Mouse (Mus musculus) lung, postnatal 14 days (tissue): ENCODE results near the gene Mid1ip1.

Experiments
- DNase-seq: peaks from one replicate; pipeline ENCODE4 v3.0.0; 2021

Mid1ip1 gene

DNA sequence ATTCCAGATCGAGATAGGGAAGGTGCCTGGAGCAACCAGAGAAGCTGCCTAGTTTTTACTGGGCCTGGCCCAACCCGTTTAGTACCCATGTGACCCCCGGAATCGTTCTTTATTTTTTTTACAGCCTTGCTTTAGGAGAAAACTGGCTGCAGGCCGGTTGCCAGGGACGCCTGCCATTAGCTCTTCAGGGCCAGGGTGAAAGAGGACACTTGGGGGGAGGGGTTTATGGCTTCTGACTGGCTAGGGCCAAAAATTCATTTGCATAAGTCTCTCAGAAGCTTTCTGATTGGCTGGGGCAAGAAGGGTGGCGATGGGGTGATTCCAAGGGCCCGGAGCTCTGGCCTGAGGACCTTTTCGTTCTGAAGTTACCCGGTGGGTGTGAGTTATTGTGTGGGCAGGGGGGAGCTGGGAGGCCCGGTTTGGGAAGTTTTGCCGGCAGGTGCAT lies at the start of gene Mid1ip1:
TSS of gene Mid1ip1 (plus strand) at position 318 of the 445 bp plus-strand sequence.
- peak; percentile 86 for DNase-seq

DNA sequence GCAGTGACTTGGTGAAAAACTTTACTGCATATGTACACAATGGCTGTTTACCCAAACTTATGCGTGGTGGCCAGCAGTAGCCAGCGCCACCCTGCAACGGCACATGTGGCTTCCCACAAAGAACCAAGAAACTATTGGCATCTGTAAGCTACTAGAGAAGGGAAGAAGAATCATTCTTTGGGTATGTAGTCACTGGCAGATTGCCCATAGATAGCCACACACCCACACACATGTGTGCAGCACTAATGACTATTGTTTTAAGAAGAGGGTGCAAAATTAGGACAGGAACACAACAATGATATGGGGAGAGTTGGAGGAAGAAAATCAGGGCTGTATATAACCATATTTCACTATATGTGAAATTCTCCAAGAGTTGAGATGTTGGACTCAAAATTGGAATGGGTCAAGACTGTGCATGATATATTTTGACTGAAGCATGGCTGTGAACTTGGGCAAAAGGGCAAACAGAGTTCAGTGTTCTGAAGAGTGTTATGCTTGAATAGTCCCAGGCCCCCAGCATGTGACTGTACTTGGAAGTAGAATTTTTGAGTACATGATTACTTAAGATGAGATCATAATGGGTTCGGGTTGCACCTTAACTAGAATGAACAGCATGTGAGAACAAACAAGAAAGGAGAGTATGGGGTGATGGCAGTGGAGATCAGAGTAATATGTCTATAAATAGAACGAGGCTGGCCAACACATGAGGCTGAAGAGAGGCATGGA lies 20.2 kb upstream of the Mid1ip1 start:
- DNase-seq: no peak

DNA sequence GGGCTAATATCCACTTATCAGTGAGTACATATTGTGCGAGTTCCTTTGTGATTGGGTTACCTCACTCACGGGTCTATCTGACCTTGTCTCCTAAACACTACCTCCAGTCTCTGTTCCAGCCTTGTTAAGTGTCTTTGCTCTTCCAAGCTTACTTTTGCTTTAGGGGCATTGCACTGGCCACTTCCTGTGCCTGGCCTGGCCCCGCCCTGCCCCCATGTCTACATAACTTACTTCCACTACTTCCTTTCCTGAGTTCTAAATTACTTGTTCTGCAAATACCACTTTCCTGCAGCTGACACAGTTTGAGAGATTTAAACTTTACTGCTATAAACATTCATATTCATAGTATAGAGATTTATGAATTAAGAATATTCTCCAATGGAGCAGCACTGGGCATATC lies 8.1 kb upstream of the Mid1ip1 start:
- DNase-seq: no peak

DNA sequence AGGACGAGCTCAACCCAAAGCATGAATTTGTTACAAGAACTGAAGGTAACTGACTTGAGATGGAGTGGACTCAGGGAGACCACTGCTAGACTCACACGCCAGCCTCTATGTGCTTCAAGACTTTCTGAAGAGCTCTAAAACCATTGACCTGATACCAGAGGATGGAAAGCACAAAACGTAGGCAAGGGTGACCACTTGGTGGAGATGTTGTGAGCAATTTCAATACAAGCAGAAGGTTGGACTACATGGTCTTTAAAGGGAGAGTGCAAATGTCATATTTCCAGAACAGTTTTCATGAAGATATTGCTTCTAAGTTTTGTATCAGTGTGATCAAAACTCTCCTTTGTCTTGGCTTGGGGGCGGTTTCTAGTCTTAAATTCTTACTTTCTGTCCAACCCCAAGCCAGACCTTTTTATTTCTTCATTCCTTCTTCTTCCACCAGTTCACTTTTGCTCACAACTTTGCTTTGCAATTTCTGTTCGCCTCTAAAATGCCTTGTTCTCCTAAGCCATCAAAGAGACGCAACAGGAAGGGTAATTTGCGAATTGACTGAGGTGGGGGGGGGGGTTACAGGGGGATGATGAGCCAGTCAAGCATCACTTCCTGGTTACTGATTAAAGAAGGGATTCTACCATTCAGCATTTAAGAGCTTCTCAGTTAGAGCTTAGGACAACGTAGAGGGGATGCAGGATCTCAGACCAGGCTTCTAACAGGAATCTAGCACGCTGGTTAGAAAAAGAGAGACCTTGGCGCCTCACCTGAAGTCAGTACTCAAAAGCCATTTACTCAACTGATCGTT lies 775 bp upstream of the Mid1ip1 start:
- DNase-seq: no peak

DNA sequence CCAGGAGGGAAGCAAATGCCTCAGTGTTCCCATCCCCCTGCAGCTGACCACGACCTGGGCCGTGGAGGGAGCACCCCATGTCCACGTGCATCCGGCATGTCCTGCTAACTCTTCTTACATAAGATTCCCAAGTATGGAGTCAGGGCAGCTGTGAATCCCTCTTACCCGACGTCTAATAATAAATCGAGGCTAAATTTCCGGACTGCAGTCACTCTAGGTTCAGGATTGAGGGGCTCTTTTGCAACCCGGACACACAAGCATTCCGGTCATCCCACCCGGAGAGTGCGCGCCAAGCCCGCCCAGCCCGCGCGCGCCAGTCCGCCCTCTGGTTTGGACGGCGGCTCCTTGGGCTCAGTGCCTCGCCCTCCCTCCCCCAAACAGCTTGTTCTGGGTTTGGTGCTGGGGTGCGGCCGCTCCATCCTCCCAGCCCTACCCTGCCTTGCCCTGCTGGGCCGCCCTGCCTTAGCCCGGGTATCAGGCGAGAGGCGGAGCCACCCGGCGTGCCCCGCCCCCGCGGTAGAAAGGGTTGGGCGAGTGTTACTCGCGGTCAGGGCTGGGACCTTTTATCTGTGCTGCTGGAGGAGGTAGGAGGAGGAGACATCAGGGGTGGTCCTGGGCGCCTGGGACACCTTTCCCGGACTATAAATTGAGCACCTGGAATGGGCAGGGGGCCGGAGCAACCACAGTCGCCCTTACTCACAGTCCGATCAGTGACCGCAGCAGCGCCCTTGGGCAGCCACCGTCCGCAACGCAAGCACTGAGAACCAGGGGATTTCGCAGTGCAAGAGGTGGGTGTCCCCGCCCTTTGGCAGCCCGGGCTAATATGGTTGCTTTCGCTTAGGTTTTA lies 2.3 kb downstream of the Mid1ip1 start:
- peak; percentile 88 for DNase-seq

DNA sequence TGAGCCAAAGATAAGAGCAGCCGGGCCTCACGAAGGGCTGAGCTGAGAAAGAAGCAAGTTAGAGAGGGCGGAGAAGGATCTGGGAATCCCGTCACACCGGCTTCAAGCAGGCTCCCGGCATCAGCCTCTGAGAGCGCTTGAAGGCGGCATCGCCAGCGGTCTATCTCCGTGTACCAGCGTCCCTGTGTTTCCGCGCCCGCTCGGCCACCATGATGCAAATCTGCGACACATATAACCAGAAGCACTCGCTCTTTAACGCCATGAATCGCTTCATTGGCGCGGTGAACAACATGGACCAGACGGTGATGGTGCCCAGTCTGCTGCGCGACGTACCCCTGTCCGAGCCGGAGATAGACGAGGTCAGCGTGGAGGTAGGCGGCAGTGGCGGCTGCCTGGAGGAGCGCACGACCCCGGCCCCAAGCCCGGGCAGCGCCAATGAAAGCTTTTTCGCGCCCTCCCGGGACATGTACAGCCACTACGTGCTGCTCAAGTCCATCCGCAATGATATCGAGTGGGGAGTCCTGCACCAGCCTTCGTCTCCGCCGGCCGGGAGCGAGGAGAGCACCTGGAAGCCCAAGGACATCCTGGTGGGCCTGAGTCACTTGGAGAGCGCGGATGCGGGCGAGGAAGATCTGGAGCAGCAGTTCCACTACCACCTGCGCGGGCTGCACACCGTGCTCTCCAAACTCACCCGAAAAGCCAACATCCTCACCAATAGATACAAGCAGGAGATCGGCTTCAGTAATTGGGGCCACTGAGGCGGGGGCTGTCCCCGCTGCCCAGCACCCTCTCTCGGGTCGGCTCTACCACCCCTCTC lies 3.4 kb downstream of the Mid1ip1 start:
- DNase-seq: no peak

DNA sequence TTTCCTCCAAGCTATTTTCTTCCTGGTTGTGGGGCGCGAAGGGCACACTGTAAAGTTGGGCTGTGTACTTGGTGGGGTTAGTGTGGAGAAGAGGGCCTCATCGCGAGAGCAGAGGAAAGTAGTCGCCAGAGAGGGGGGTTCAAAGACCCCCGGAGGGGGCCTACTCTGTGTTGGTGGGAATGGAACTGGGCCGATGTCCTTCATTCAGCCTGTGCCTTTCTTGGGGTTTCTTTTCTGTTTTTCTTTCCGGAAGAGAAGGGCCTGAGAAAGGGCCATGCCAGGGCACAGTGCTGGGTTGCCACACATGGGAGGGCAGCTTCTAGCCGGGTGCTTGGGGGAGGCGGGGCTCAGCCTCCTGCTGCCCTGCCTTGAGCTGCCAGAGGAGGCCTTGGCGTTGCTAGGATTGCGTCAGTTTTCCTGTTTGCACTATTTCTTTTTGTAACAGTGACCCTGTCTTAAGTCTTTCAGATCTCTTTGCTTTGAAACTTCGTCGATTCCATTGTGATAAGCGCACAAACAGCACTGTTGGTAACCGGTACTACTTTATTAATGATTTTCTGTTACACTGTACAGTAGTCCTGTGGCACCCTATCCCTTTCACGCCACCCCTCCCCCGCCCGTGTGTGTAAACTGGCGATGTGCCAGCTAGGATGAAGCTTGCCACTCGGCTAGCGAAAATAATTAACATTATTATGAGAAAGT lies 4.2 kb downstream of the Mid1ip1 start:
- peak; percentile 67 for DNase-seq

DNA sequence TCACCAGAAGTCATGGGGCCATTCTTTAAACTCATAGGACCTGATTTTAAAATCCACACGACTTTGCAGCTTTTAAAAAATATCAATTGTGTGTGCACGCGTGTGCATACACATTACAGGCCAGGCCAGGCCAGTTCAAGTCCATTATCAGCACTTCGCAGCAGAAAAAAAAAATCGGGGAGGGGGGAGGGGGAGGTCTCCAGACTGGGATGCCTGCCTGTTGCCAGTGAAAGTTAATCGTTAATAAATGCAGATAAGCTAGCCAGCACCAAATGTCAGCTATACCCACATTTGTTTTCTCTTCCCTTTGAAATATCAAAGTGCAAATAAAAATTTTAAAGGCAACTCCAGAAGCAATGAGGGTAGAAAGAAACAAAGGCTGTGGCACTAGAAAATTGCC lies 5.6 kb downstream of the Mid1ip1 start:
- no peak for DNase-seq

DNA sequence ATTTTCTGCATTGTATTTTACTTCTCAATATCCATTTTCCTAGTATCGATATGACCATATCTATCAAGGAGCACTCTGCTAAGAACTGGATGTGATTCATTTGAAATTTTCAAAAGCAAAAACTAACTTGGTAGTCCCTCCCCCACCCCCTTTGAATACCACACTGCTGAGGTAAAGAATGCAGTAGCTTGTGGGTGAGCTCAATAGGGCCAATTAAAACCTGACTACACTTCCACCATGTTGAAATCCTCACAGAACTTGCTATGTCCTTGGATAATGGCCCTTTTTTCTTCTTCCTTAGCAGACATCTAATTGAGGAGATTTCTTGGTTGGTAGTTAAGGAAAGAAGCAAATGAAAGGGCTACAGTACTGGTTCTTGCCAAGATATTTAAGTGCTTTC lies 9.8 kb downstream of the Mid1ip1 start:
- DNase-seq: no peak

DNA sequence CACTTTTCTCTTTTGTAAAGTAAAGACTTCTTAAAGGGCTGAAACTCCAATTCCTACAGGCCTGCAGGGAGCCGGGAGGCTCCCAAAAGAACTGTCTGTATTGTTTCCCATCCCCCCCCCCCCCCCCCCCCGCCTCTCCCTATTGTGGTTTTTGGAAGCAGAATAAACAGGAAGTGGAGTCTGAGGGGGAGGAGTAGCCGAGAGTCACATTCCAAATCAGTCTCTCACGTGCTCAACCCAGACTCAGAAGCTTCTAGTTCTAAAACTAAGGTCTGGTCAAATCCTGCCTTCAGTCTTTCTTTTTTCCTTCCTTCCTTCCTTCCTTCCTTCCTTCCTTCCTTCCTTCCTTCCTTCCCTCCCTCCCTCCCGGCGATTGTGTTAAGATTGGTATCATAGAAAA lies 14.7 kb downstream of the Mid1ip1 start:
- no peak for DNase-seq

DNA sequence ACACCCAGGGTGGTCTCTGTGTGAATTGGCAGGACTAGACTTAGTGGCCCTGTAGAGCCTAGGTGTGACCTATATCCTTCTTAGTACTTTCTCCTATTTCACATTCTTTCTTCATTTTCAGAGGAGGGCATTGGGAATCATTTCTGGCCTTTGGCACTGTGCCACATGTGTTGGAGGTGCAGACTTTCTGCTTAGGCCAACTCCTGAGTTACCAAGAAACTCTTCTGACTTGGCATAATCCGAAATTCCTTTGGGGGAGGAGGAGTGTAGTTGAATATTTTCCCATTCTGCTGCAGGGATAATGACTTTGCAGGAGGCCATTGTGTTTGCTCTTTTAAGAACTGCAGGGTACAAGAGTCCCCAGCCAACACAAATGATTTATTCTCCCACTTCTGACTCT lies 19.6 kb downstream of the Mid1ip1 start:
- no peak for DNase-seq

DNA sequence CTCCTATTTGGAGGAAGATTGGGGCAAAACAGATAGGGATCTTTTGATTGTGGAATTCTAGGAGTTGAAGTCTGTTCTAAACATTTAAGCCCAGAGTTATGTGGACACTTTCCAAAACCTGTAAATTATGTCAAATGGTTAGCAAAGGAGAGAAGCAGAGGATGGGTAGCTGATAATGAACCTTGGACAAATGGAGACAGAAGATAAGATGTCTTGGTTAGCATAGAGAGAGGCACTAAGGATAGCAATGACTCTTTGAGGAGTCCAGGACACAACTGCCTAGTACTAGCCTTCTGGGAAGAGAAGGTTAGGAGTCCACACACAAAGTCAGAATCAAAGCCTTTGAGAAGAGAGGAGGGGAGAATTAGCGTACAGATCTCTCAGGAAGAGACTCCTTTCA lies 20.1 kb downstream of the Mid1ip1 start:
- no peak for DNase-seq

DNA sequence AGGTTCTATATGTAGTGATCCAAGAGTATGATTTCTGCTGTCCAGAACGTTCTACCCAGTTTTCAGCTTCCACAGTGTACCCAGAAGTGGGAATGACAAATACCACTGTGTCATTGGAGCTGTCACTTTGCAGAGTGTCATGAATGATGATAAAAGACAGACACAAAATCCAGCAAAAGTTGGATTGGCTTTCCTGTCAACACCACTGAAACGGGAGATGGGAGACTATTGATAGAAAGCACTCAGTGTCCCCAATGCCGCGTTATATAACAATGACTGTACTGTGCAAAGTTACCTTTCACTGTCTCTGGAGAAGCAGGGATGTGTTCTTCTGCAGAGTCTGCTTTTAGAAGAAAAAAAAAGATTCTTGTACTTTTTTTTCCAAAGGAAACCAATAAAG lies 44.1 kb downstream of the Mid1ip1 start:
- DNase-seq: no peak

DNA sequence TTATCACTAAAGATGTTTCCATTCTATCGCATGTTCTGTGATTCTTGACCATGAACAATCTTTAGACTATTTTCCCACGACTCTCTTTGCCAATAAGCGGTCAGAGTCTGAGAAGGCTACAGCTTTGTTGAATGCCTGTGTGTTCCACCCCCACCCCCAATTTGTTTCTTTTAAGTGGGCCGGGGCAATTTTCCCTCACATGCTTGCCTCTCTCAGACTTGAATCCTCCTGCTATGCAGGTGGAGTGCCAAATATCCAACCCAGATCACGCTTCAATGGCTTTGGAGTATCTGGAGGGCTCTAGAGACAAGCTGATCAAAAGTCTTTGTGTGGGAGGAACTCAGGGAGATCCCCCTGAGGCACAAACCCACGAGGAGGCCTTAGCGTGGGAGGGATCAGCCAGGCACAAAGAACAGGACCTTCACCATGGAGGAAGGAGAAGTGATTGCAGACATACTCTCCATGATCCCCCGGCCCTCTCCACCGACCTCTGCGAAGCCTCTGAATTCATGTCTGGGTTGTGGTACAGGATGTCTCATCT lies 48.7 kb downstream of the Mid1ip1 start:
- DNase-seq: no peak
